Mouse (Mus musculus): ENCODE results near the gene Gm21797. TPM values are rescaled to one million over a fixed set of nuclear protein-coding genes. Genes with fewer than 3 reads are reported as not detected.
"Not testable (repeated sequence)": the region's sequence is repeated elsewhere in the genome, so short reads cannot be mapped to it uniquely, and the experiment has no call there.

Gm21797 gene
- not detected for total RNA-seq (2021)

- not testable (repeated sequence) for DNase-seq (ENCODE audit: extremely low spot score in 1 of 2, low spot score in 1 of 2)
Observed at GRCm38 (mm10) chrY:40775665-40776064, at the start of gene Gm21797. TSS of gene Gm21797 (minus strand) at chrY:40775765.

- DNase-seq (ENCODE audit: extremely low spot score in 1 of 2, low spot score in 1 of 2): not testable (repeated sequence)
Observed at GRCm38 (mm10) chrY:40804614-40805013, 29.0 kb upstream of the Gm21797 start, which contains the start of gene Gm20795. TSS of gene Gm20795 (plus strand) at chrY:40804914.

Other genes with a start within 250 kb of the Gm21797 start
- gene Gm21852, start 123.8 kb downstream of the Gm21797 start, total RNA-seq (2021): not detected
- gene Gm20795, start 29.1 kb upstream of the Gm21797 start, total RNA-seq (2021): not detected

Data from layer of hippocampus, postnatal 25 days (tissue).